Mouse (Mus musculus): ENCODE measurements around the gene Ctdspl. TPM values are rescaled to one million over a fixed set of nuclear protein-coding genes. Genes with fewer than 3 reads are reported as not detected.

The Ctdspl gene
- polyA plus RNA-seq, 1 experiment from 2014 or later: 10.4 TPM

- Histone ChIP-seq H3K9me3 (ENCODE audit: control insufficient read depth, low read length) (no peaks in the 10 kb centered on the region), H3K9ac (ENCODE audit: low read length) (no peak overlapping the region), H3K4me3 (ENCODE audit: control insufficient read depth in 1 of 2, insufficient read depth in 1 of 2, low read depth in 1 of 2, low read length in 2 of 2) (no peak overlapping the region), H3K4me2 (ENCODE audit: low read length) (no peak overlapping the region), H3K36me3 (ENCODE audit: control insufficient read depth, insufficient read depth, low read length) (peaks cover 14% of the 10 kb centered on the region), H3K4me1 (ENCODE audit: control insufficient read depth in 2 of 2, insufficient read depth in 2 of 2, low read length in 2 of 2) (no peaks in the 10 kb centered on the region), H3K27me3 (ENCODE audit: control insufficient read depth, insufficient read depth, low read length) (no peaks in the 10 kb centered on the region), H3K27ac (replicated peaks in 1 of 2; ENCODE audit: control insufficient read depth in 1 of 2, insufficient read depth in 1 of 2, low read depth in 2 of 2, low read length in 2 of 2) (no peak overlapping the region)
- ATAC-seq (ENCODE audit: insufficient number of reproducible peaks, insufficient read depth, low FRiP score, low read depth): no peak
- WGBS: 80% methylated on average over 2 of the region's 2 CpGs
Measured at GRCm38 (mm10) chr9:118900677-118901076, 25.6 kb upstream of the Ctdspl start.

GRCm38 (mm10) chr9:118901917-118902316, 24.3 kb upstream of the Ctdspl start:
- ATAC-seq (ENCODE audit: insufficient number of reproducible peaks, insufficient read depth, low FRiP score, low read depth): no peak
- WGBS: 75% methylated on average over 6 of the region's 6 CpGs
- no peak overlapping the region for H3K27ac ChIP-seq (replicated peaks in 1 of 2; ENCODE audit: control insufficient read depth in 1 of 2, insufficient read depth in 1 of 2, low read depth in 2 of 2, low read length in 2 of 2)
- H3K4me1 ChIP-seq (ENCODE audit: control insufficient read depth in 2 of 2, insufficient read depth in 2 of 2, low read length in 2 of 2): no peaks in the 10 kb centered on the region
- H3K4me2 ChIP-seq (ENCODE audit: low read length): no peak overlapping the region
- H3K9me3 ChIP-seq (ENCODE audit: control insufficient read depth, low read length): no peaks in the 10 kb centered on the region
- peaks cover 13% of the 10 kb centered on the region for H3K36me3 ChIP-seq (ENCODE audit: control insufficient read depth, insufficient read depth, low read length)
- H3K27me3 ChIP-seq (ENCODE audit: control insufficient read depth, insufficient read depth, low read length): no peaks in the 10 kb centered on the region
- H3K9ac ChIP-seq (ENCODE audit: low read length): no peak overlapping the region
- H3K4me3 ChIP-seq (ENCODE audit: control insufficient read depth in 1 of 2, insufficient read depth in 1 of 2, low read depth in 1 of 2, low read length in 2 of 2): no peak overlapping the region

GRCm38 (mm10) chr9:118907934-118908620, 18.2 kb upstream of the Ctdspl start:
- Histone ChIP-seq H3K4me3 (ENCODE audit: control insufficient read depth in 1 of 2, insufficient read depth in 1 of 2, low read depth in 1 of 2, low read length in 2 of 2) (no peak overlapping the region), H3K36me3 (ENCODE audit: control insufficient read depth, insufficient read depth, low read length) (no peaks in the 10 kb centered on the region), H3K4me2 (ENCODE audit: low read length) (no peak overlapping the region), H3K9ac (ENCODE audit: low read length) (no peak overlapping the region), H3K9me3 (ENCODE audit: control insufficient read depth, low read length) (no peaks in the 10 kb centered on the region), H3K4me1 (ENCODE audit: control insufficient read depth in 2 of 2, insufficient read depth in 2 of 2, low read length in 2 of 2) (0 out of 4 replicates have a peak, but pooled peaks cover 0 to 3% of the 10 kb centered on the region in 2 experiments), H3K27ac (replicated peaks in 1 of 2; ENCODE audit: control insufficient read depth in 1 of 2, insufficient read depth in 1 of 2, low read depth in 2 of 2, low read length in 2 of 2) (no peak overlapping the region), H3K27me3 (ENCODE audit: control insufficient read depth, insufficient read depth, low read length) (no peaks in the 10 kb centered on the region)
- 49% methylated on average over 18 of the region's 18 CpGs for WGBS
- no peak for ATAC-seq (ENCODE audit: insufficient number of reproducible peaks, insufficient read depth, low FRiP score, low read depth)

GRCm38 (mm10) chr9:118913048-118913447, 13.2 kb upstream of the Ctdspl start:
- no peak overlapping the region for H3K27ac ChIP-seq (replicated peaks in 1 of 2; ENCODE audit: control insufficient read depth in 1 of 2, insufficient read depth in 1 of 2, low read depth in 2 of 2, low read length in 2 of 2)
- WGBS: 89% methylated on average over 9 of the region's 9 CpGs
- H3K4me2 ChIP-seq (ENCODE audit: low read length): no peak overlapping the region
- H3K4me3 ChIP-seq (ENCODE audit: control insufficient read depth in 1 of 2, insufficient read depth in 1 of 2, low read depth in 1 of 2, low read length in 2 of 2): no peak overlapping the region
- H3K9me3 ChIP-seq (ENCODE audit: control insufficient read depth, low read length): 0 out of 2 replicates have a peak, but pooled peaks cover 3% of the 10 kb centered on the region
- no peak overlapping the region for H3K9ac ChIP-seq (ENCODE audit: low read length)
- H3K36me3 ChIP-seq (ENCODE audit: control insufficient read depth, insufficient read depth, low read length): no peaks in the 10 kb centered on the region
- 0 out of 4 replicates have a peak, but pooled peaks cover 0 to 1% of the 10 kb centered on the region in 2 experiments for H3K4me1 ChIP-seq (ENCODE audit: control insufficient read depth in 2 of 2, insufficient read depth in 2 of 2, low read length in 2 of 2)
- no peaks in the 10 kb centered on the region for H3K27me3 ChIP-seq (ENCODE audit: control insufficient read depth, insufficient read depth, low read length)
- no peak for ATAC-seq (ENCODE audit: insufficient number of reproducible peaks, insufficient read depth, low FRiP score, low read depth)

GRCm38 (mm10) chr9:118913613-118914012, 12.6 kb upstream of the Ctdspl start:
- Histone ChIP-seq H3K36me3 (ENCODE audit: control insufficient read depth, insufficient read depth, low read length) (no peaks in the 10 kb centered on the region), H3K27ac (replicated peaks in 1 of 2; ENCODE audit: control insufficient read depth in 1 of 2, insufficient read depth in 1 of 2, low read depth in 2 of 2, low read length in 2 of 2) (no peak overlapping the region), H3K4me1 (ENCODE audit: control insufficient read depth in 2 of 2, insufficient read depth in 2 of 2, low read length in 2 of 2) (no peaks in the 10 kb centered on the region), H3K4me2 (ENCODE audit: low read length) (no peak overlapping the region), H3K27me3 (ENCODE audit: control insufficient read depth, insufficient read depth, low read length) (no peaks in the 10 kb centered on the region), H3K9me3 (ENCODE audit: control insufficient read depth, low read length) (0 out of 2 replicates have a peak, but pooled peaks cover 3% of the 10 kb centered on the region), H3K9ac (ENCODE audit: low read length) (no peak overlapping the region), H3K4me3 (ENCODE audit: control insufficient read depth in 1 of 2, insufficient read depth in 1 of 2, low read depth in 1 of 2, low read length in 2 of 2) (no peak overlapping the region)
- ATAC-seq (ENCODE audit: insufficient number of reproducible peaks, insufficient read depth, low FRiP score, low read depth): no peak
- WGBS: 71% methylated on average over 3 of the region's 3 CpGs

- H3K9ac ChIP-seq (ENCODE audit: low read length): no peak overlapping the region
- no peaks in the 10 kb centered on the region for H3K4me1 ChIP-seq (ENCODE audit: control insufficient read depth in 2 of 2, insufficient read depth in 2 of 2, low read length in 2 of 2)
- no peak for ATAC-seq (ENCODE audit: insufficient number of reproducible peaks, insufficient read depth, low FRiP score, low read depth)
- H3K36me3 ChIP-seq (ENCODE audit: control insufficient read depth, insufficient read depth, low read length): no peaks in the 10 kb centered on the region
- 0 out of 2 replicates have a peak, but pooled peaks cover 3% of the 10 kb centered on the region for H3K9me3 ChIP-seq (ENCODE audit: control insufficient read depth, low read length)
- 53% methylated on average over 8 of the region's 8 CpGs for WGBS
- H3K27ac ChIP-seq (replicated peaks in 1 of 2; ENCODE audit: control insufficient read depth in 1 of 2, insufficient read depth in 1 of 2, low read depth in 2 of 2, low read length in 2 of 2): no peak overlapping the region
- no peak overlapping the region for H3K4me2 ChIP-seq (ENCODE audit: low read length)
- no peaks in the 10 kb centered on the region for H3K27me3 ChIP-seq (ENCODE audit: control insufficient read depth, insufficient read depth, low read length)
- no peak overlapping the region for H3K4me3 ChIP-seq (ENCODE audit: control insufficient read depth in 1 of 2, insufficient read depth in 1 of 2, low read depth in 1 of 2, low read length in 2 of 2)
Measured at GRCm38 (mm10) chr9:118914589-118914988, 11.7 kb upstream of the Ctdspl start.

GRCm38 (mm10) chr9:118915290-118915689, 11.0 kb upstream of the Ctdspl start:
- Histone ChIP-seq H3K4me3 (ENCODE audit: control insufficient read depth in 1 of 2, insufficient read depth in 1 of 2, low read depth in 1 of 2, low read length in 2 of 2) (no peak overlapping the region), H3K9me3 (ENCODE audit: control insufficient read depth, low read length) (0 out of 2 replicates have a peak, but pooled peaks cover 3% of the 10 kb centered on the region), H3K36me3 (ENCODE audit: control insufficient read depth, insufficient read depth, low read length) (no peaks in the 10 kb centered on the region), H3K4me2 (ENCODE audit: low read length) (no peak overlapping the region), H3K4me1 (ENCODE audit: control insufficient read depth in 2 of 2, insufficient read depth in 2 of 2, low read length in 2 of 2) (no peaks in the 10 kb centered on the region), H3K9ac (ENCODE audit: low read length) (no peak overlapping the region), H3K27ac (replicated peaks in 1 of 2; ENCODE audit: control insufficient read depth in 1 of 2, insufficient read depth in 1 of 2, low read depth in 2 of 2, low read length in 2 of 2) (no peak overlapping the region), H3K27me3 (ENCODE audit: control insufficient read depth, insufficient read depth, low read length) (no peaks in the 10 kb centered on the region)
- ATAC-seq (ENCODE audit: insufficient number of reproducible peaks, insufficient read depth, low FRiP score, low read depth): no peak
- 52% methylated on average over 5 of the region's 5 CpGs for WGBS

Measured in heart, embryonic 14.5 days (tissue).